Mouse (Mus musculus) ES-Bruce4 (cell line): ENCODE measurements around the gene Lrp1. TPM values are rescaled to one million over a fixed set of nuclear protein-coding genes. Genes with fewer than 3 reads are reported as not detected.

Experiments
- H3K27ac ChIP-seq: 2 replicates; pipeline ENCODE4 v1.5.1; 2012; ENCODE audit warnings: low read length, inconsistent platforms; ENCODE audit not compliant: insufficient read depth
- H3K27me3 ChIP-seq: 2 replicates; pipeline ENCODE4 v1.6.1; 2012; ENCODE audit warnings: mild to moderate bottlenecking, low read length, inconsistent platforms; ENCODE audit not compliant: control insufficient read depth, poor library complexity, insufficient read depth, severe bottlenecking
- H3K36me3 ChIP-seq: 2 replicates; pipeline ENCODE4 v1.6.1; 2012; ENCODE audit warnings: inconsistent platforms, mild to moderate bottlenecking, low read length, moderate library complexity; ENCODE audit not compliant: control insufficient read depth, poor library complexity, insufficient read depth, severe bottlenecking
- H3K4me1 ChIP-seq: one replicate; pipeline ENCODE4 v1.8.1; 2011; ENCODE audit warnings: low read length; ENCODE audit not compliant: control insufficient read depth, insufficient read depth
- H3K4me3 ChIP-seq: 2 replicates; pipeline ENCODE4 v1.5.1; 2011; ENCODE audit warnings: low read depth, mild to moderate bottlenecking, low read length
- H3K9ac ChIP-seq: 2 replicates; pipeline ENCODE4 v1.6.1; 2012; ENCODE audit warnings: low read depth, mild to moderate bottlenecking, inconsistent platforms; ENCODE audit not compliant: poor library complexity, severe bottlenecking
- H3K9me3 ChIP-seq: replicated peaks from 2 replicates; pipeline ENCODE4 v1.6.1; 2012; ENCODE audit warnings: mild to moderate bottlenecking, low read length, inconsistent platforms; ENCODE audit not compliant: control insufficient read depth, poor library complexity, insufficient read depth, severe bottlenecking
- CTCF ChIP-seq: IDR thresholded peaks from one replicate; pipeline ENCODE4 v1.8.1; 2011; ENCODE audit warnings: low read depth, low read length
- EP300 ChIP-seq: IDR thresholded peaks from 2 replicates; pipeline ENCODE4 v1.6.1; 2011; ENCODE audit warnings: low read depth, low read length; ENCODE audit not compliant: insufficient read depth
- POLR2A ChIP-seq: IDR thresholded peaks from one replicate; pipeline ENCODE4 v1.8.1; 2011; ENCODE audit warnings: low read length; ENCODE audit not compliant: insufficient read depth
- polyA plus RNA-seq: library from polyadenylated mRNA; stranded (reverse); fragments of >200 nt; gene quantifications from 2 replicates; pipeline ENCODE4 v1.2.4, GENCODE M21; 2011; ENCODE audit warnings: low read depth; ENCODE audit not compliant: missing spikeins, insufficient read depth, insufficient read length

The Lrp1 gene
- polyA plus RNA-seq, 1 experiment = 41.3 TPM

GRCm38 (mm10) chr10:127530945-127531344 lies 90.0 kb downstream of the Lrp1 start:
- H3K9me3 ChIP-seq = no peaks in the 10 kb centered on the region
- no peak overlapping the region for H3K27ac ChIP-seq
- H3K9ac ChIP-seq = no peak overlapping the region
- no peaks in the 10 kb centered on the region for H3K36me3 ChIP-seq
- peaks cover 5% of the 10 kb centered on the region for H3K4me1 ChIP-seq
- H3K4me3 ChIP-seq = no peak overlapping the region
- peaks cover 8% of the 10 kb centered on the region; the same call in 1 of the 2 replicates for H3K27me3 ChIP-seq
- TF ChIP-seq CTCF (no peak), EP300 (no peak), POLR2A (no peak)

DNA sequence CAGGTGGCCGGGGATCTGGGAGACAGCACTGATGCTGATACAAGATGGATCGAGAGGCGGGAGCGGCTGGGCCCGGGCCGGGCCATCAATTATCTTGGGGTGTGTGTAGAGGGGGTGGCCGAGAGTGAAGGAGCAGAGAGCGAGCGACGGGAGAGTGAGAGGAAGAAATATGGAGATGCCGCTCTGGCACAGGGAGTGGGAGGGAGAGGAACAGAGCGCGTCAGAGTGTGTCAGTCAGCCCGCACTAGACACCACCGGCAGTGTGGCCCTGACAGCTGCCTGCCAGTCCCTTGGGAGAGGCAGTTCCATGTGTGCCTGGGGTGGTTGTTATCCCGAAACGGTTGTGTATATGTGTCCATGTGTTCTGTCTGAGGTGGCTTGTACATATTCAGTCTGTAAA lies 93.5 kb downstream of the Lrp1 start:
- Histone ChIP-seq H3K36me3 (no peaks in the 10 kb centered on the region), H3K9ac (no peak overlapping the region), H3K27me3 (peaks cover 8% of the 10 kb centered on the region; the same call in 1 of the 2 replicates), H3K4me3 (no peak overlapping the region), H3K9me3 (no peaks in the 10 kb centered on the region), H3K4me1 (peaks cover 2% of the 10 kb centered on the region), H3K27ac (no peak overlapping the region)
- no peak for TF ChIP-seq EP300
- no peak for TF ChIP-seq CTCF
- no peak for TF ChIP-seq POLR2A

DNA sequence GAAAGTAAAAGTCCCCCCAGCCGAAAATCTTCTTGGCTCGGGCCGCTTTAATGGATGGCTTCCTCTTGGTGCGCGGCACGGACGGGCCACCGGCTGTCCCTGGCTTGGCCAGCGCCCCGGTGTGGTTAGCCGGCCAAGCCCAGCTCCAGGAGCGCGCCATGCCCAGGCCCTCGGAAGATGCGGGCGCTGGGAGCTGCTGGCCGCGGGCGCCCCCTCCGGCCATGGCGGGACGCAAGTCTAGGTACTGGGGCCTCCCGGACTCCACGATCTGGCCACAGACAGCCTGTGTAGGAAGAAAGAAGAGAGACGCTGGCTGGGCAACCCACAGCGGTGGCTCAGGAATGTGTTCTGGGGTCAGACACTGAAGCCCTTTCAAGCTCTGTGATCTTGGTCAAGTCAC lies 94.3 kb downstream of the Lrp1 start:
- TF ChIP-seq POLR2A (no peak), EP300 (no peak), CTCF (peak; percentile 32)
- H3K27me3 ChIP-seq = peaks cover 3% of the 10 kb centered on the region; the same call in 1 of the 2 replicates
- H3K9ac ChIP-seq = peak overlapping the region; percentile 43
- H3K9me3 ChIP-seq = no peaks in the 10 kb centered on the region
- H3K4me3 ChIP-seq = peak overlapping the region; percentile 67
- peaks cover 2% of the 10 kb centered on the region for H3K4me1 ChIP-seq
- no peak overlapping the region for H3K27ac ChIP-seq
- no peaks in the 10 kb centered on the region for H3K36me3 ChIP-seq

- no peak overlapping the region for H3K27ac ChIP-seq
Observed at GRCm38 (mm10) chr10:127526048-127526447, 94.9 kb downstream of the Lrp1 start.

GRCm38 (mm10) chr10:127524646-127525255 lies 96.2 kb downstream of the Lrp1 start:
- no peaks in the 10 kb centered on the region for H3K9me3 ChIP-seq
- H3K4me1 ChIP-seq = peaks cover 2% of the 10 kb centered on the region
- H3K27me3 ChIP-seq = no peaks in the 10 kb centered on the region; the same call in 1 of the 2 replicates
- peak overlapping the region; percentile 17 for H3K9ac ChIP-seq
- H3K27ac ChIP-seq = no peak overlapping the region
- peak overlapping the region; percentile 54 for H3K4me3 ChIP-seq
- TF ChIP-seq CTCF = no peak
- TF ChIP-seq EP300 = no peak
- no peak for TF ChIP-seq POLR2A
- no peaks in the 10 kb centered on the region for H3K36me3 ChIP-seq

More at GRCm38 (mm10) chr10:127526048-127526447, 94.9 kb downstream of the Lrp1 start:
- Histone ChIP-seq H3K36me3 (no peaks in the 10 kb centered on the region), H3K27me3 (no peaks in the 10 kb centered on the region; the same call in 1 of the 2 replicates), H3K4me3 (peak overlapping the region; percentile 67), H3K4me1 (peaks cover 2% of the 10 kb centered on the region), H3K9ac (peak overlapping the region; percentile 43), H3K9me3 (no peaks in the 10 kb centered on the region)
- no peak for TF ChIP-seq POLR2A
- no peak for TF ChIP-seq CTCF
- TF ChIP-seq EP300 = no peak

- H3K4me1 ChIP-seq = no peaks in the 10 kb centered on the region
- H3K27me3 ChIP-seq = no peaks in the 10 kb centered on the region; the same call in 1 of the 2 replicates
- TF ChIP-seq EP300 = no peak
- peak; percentile 45 for TF ChIP-seq POLR2A
- no peak within 1 kb of the TSS for H3K27ac ChIP-seq
- no peaks in the 10 kb centered on the region for H3K9me3 ChIP-seq
- peaks cover 9% of the 10 kb centered on the region for H3K36me3 ChIP-seq
- peak within 1 kb of the TSS; percentile 87 for H3K9ac ChIP-seq
- H3K4me3 ChIP-seq = peak within 1 kb of the TSS; percentile 75
Observed at GRCm38 (mm10) chr10:127522088-127522581, 98.8 kb downstream of the Lrp1 start, which contains the start of gene Shmt2. TSS of gene Shmt2 (minus strand) at chr10:127522444.
